Mouse (Mus musculus) gastrocnemius, adult 2 months (tissue): ENCODE measurements around the gene Lrrn3. TPM values are rescaled to one million over a fixed set of nuclear protein-coding genes. Genes with fewer than 3 reads are reported as not detected.

Source experiments
- DNase-seq: peaks from one replicate; pipeline ENCODE4 v3.0.0; 2022
- H3K27ac ChIP-seq: fragments of 200-600 bp; 2 replicates; pipeline ENCODE4 v1.8.1; 2022; ENCODE audit warnings: mild to moderate bottlenecking
- H3K4me3 ChIP-seq: fragments of 200-600 bp; 2 replicates; pipeline ENCODE4 v1.8.1; 2022; ENCODE audit warnings: mild to moderate bottlenecking, moderate library complexity
- CTCF ChIP-seq: fragments of 200-600 bp; IDR thresholded peaks from 2 replicates; pipeline ENCODE4 v1.8.1; 2022; ENCODE audit warnings: antibody characterized with exemption, mild to moderate bottlenecking, moderate library complexity
- intact Hi-C: fragments of 180-260 bp; cut with DNase I; formaldehyde crosslinking; loops from one replicate; pipeline ENCODE4 v1.15.1; 2025
- total RNA-seq, 2 experiments: library from RNA; stranded (reverse); gene quantifications; 2 replicates each; pipeline ENCODE4 v1.2.3; 2021

Gene Lrrn3
- total RNA-seq, 2 experiments from 2014 or later, result 0.11 to 0.23 TPM

DNA sequence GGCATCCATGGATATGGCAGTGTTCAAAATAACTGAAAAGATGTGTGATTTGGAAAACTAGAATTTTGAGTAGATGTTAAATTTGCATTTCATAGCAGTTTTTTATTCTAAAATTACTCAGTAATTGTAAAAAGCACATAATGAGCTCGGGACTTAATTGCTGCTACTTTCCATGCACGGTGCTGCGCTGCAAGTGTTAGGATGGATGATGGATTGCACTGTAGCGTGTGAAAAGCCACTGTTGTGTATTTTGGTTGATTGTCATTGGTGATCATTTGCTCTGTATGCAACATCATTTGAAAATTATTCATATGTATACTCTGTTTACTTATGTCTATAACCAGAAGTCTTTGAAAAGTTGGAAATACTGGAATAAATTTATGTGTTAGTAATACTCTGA is 68.3 kb downstream of the Lrrn3 start:
- TF ChIP-seq CTCF, result no peak
- intact Hi-C loops, result no loop called here
- no peak overlapping the region for H3K4me3 ChIP-seq
- no peak for DNase-seq
- H3K27ac ChIP-seq, result no peak overlapping the region

DNA sequence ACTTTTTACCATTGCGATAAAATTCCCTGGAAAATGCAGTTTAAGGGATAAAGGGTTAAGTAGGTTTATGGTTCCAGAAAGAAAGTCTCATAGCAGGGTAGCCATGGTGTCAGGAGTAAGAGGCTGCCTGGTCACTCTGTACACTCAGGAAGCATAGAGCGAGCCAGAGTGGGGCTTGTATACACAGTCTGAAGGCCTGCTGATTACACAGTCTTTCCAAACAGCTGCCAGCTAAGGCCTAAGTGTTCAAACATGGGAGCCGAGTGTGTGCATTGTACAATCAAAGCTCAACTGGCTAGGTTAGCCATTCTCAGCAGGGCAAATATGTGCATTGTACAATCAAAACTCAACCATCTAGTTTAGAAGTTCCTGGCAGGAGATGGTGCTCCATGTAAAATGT is 69.1 kb downstream of the Lrrn3 start:
- no peak overlapping the region for H3K4me3 ChIP-seq
- DNase-seq, result no peak
- intact Hi-C loops, result no loop called here
- no peak overlapping the region for H3K27ac ChIP-seq
- no peak for TF ChIP-seq CTCF

DNA sequence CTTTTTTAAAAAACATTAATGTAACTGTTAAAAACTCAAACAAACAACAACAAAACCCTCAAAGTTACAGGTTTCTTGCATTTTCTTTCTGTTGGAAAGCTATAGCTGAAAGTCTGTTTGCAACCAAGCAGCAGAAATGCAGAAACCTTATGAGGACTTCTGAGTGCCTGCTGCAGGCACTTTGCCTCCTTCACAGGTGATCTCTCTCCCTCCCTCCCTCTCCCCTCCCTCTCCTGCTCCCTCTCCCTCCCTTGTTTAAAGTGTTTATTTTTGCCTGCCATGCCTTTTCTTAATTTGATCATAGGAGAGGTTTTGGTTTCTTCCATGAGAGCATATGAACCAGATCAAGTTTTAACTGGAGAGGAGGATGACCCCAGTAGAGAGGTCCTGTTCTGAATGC is 69.6 kb downstream of the Lrrn3 start:
- intact Hi-C loops, result no loop called here

DNA sequence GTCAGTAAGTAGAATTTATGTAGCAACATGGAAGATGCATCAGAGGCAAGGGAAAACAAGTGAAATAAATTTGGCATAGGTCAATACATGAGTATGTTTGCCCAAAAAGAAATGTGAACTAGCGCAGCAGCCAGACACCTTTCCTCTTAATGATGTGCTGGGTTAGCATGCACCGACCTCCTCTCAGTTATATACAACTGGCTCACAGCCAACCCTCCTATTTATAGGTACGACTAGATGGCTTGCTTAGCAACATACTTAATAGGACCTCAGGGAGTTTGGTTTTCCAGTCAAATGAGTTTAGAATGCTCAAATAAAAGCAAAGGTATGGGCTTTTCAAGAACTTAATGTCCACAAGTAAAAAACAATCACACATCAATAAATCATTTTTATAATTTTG is 76.8 kb downstream of the Lrrn3 start:
- intact Hi-C loops, result no loop called here
- no peak for DNase-seq
- no peak for TF ChIP-seq CTCF
- Histone ChIP-seq H3K27ac (no peak overlapping the region), H3K4me3 (no peak overlapping the region)

More for the DNA sequence above, 69.6 kb downstream of the Lrrn3 start:
- Histone ChIP-seq H3K4me3 (no peak overlapping the region), H3K27ac (no peak overlapping the region)
- no peak for DNase-seq
- no peak for TF ChIP-seq CTCF

DNA sequence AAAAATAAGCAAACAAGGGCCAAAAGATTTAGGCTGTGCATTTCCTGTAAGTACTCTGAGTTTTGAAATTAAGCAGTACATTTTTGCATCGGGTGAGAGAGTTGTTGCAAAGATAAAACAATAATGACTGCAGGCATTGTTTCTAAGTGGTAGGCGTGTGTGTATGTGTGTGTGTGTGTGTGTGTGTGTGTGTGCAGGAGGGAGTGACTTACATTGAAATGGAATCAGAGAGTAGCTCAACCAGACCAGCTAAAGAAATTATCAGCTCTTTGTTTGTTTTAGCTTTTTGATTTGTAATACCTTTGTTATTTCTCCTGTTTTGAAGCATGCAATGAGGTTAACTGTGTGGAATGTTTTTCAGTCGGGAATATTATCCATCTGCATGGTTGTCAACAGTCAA is 84.3 kb downstream of the Lrrn3 start:
- no peak for TF ChIP-seq CTCF
- Histone ChIP-seq H3K27ac (no peak overlapping the region), H3K4me3 (no peak overlapping the region)
- DNase-seq, result no peak
- intact Hi-C loops, result no loop called here
